Mouse (Mus musculus) brain, embryonic 14.5 days (tissue): Measurements from ENCODE around the gene Slc35b2.

ENCODE experiments used
- CTCF ChIP-seq: fragments of 200-500 bp; IDR thresholded peaks from 2 replicates; pipeline ENCODE4 v1.5.1; 2012; ENCODE audit warnings: inconsistent platforms, mild to moderate bottlenecking, moderate library complexity, borderline replicate concordance; ENCODE audit not compliant: insufficient read depth, insufficient read length; ENCODE audit errors: extremely low read depth
- POLR2A ChIP-seq: fragments of 200-500 bp; IDR thresholded peaks from 2 replicates; pipeline ENCODE4 v1.6.1; 2012; ENCODE audit warnings: mild to moderate bottlenecking, inconsistent platforms, borderline replicate concordance; ENCODE audit not compliant: poor library complexity, insufficient read depth, insufficient read length, severe bottlenecking; ENCODE audit errors: extremely low read depth

GRCm38 (mm10) chr17:45582188-45582587 lies 18.5 kb downstream of the Slc35b2 start:
- TF ChIP-seq CTCF (no peak), POLR2A (no peak)
